Mouse (Mus musculus): ENCODE results near the gene Anxa1.

GRCm38 (mm10) chr19:20426443-20427161 lies 35.9 kb upstream of the Anxa1 start:
- TF ChIP-seq CTCF (IDR thresholded peaks at IDR 0.05; ENCODE audit: extremely low read depth, insufficient read depth, low read length) (no peak), POLR2A (IDR thresholded peaks at IDR 0.05; ENCODE audit: extremely low read depth, insufficient read depth, low read length) (no peak)
